Mouse (Mus musculus) liver, embryonic 15.5 days (tissue): ENCODE results near the gene Sdk2. TPM values are rescaled to one million over a fixed set of nuclear protein-coding genes. Genes with fewer than 3 reads are reported as not detected.

Experiments
- ATAC-seq: fragments of 200-750 bp; cut with Nextera tagmentation; 2 replicates; pipeline ENCODE4 v1.8.0; 2017; ENCODE audit warnings: moderate number of reproducible peaks, mild to moderate bottlenecking, moderate library complexity; ENCODE audit not compliant: insufficient read depth
- H3K27ac ChIP-seq: fragments of 300-500 bp; sonication (generic); replicated peaks from 2 replicates; pipeline ENCODE4 v1.5.1; 2015; ENCODE audit warnings: mild to moderate bottlenecking, inconsistent platforms
- H3K27me3 ChIP-seq: fragments of 300-500 bp; sonication (generic); 2 replicates; pipeline ENCODE4 v1.6.1; 2015; ENCODE audit warnings: mild to moderate bottlenecking, inconsistent platforms
- H3K36me3 ChIP-seq: fragments of 300-500 bp; sonication (generic); replicated peaks from 2 replicates; pipeline ENCODE4 v1.6.1; 2015; ENCODE audit warnings: moderate library complexity, mild to moderate bottlenecking, inconsistent platforms
- H3K4me1 ChIP-seq: fragments of 300-500 bp; sonication (generic); replicated peaks from 2 replicates; pipeline ENCODE4 v1.6.1; 2015; ENCODE audit warnings: inconsistent platforms
- H3K4me2 ChIP-seq: fragments of 300-500 bp; sonication (generic); 2 replicates; pipeline ENCODE4 v1.6.1; 2015; ENCODE audit warnings: moderate library complexity, mild to moderate bottlenecking, inconsistent platforms
- H3K4me3 ChIP-seq: fragments of 300-500 bp; sonication (generic); replicated peaks from 2 replicates; pipeline ENCODE4 v1.5.1; 2015; ENCODE audit warnings: mild to moderate bottlenecking, inconsistent platforms
- H3K9ac ChIP-seq: fragments of 300-500 bp; sonication (generic); 2 replicates; pipeline ENCODE4 v1.6.1; 2015; ENCODE audit warnings: moderate library complexity, mild to moderate bottlenecking, inconsistent platforms
- H3K9me3 ChIP-seq: fragments of 300-500 bp; sonication (generic); replicated peaks from 2 replicates; pipeline ENCODE4 v1.6.1; 2016; ENCODE audit warnings: inconsistent platforms
- WGBS: fragments of 180-500 bp; shearing (Covaris S2); methylation state at CpG from one replicate; pipeline ENCODE4 v1.1.7; 2015; ENCODE audit warnings: mixed read lengths; ENCODE audit not compliant: insufficient replicate concordance; 5-methylcytosine and 5-hydroxymethylcytosine counted together
- polyA plus RNA-seq: library from polyadenylated mRNA; unstranded; fragments of >200 nt; fragmentation: Nextera tagmentation; extraction: Ambion mirVana; gene quantifications from 2 replicates; pipeline ENCODE4 v1.2.1, GENCODE M21; 2015

Sdk2 gene
- polyA plus RNA-seq, 1 experiment from 2014 or later, result 0.20 TPM

DNA sequence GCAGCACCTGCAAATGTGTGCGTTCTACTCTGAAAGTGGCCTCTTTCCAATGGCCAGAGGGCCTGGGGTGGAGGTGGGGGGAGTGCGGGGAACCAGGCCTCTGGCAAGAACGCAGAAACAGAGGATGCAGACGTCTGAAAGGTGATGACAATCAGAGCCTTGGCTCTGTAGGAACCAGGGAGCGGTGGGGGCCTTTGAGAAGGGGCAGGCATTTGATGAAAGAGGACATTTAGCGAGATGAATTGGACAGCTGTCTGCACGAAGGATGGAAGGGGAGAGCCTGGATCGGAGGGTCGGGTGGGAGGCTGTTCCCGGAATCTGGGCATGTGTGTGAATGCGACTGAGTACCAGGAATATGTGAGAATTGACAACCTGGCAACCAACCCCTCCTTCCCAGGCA is 47.8 kb downstream of the Sdk2 start:
- ATAC-seq, result no peak
- no peaks in the 10 kb centered on the region for H3K36me3 ChIP-seq
- no peaks in the 10 kb centered on the region for H3K9me3 ChIP-seq
- H3K27me3 ChIP-seq, result no peaks in the 10 kb centered on the region
- no peak overlapping the region for H3K27ac ChIP-seq
- no peak overlapping the region for H3K4me3 ChIP-seq
- 56% methylated on average over 11 of the region's 11 CpGs for WGBS
- no peak overlapping the region for H3K9ac ChIP-seq
- no peak overlapping the region for H3K4me2 ChIP-seq
- H3K4me1 ChIP-seq, result no peaks in the 10 kb centered on the region

GRCm38 (mm10) chr11:114016889-114017392 is 49.9 kb downstream of the Sdk2 start:
- no peak overlapping the region for H3K9ac ChIP-seq
- no peaks in the 10 kb centered on the region for H3K36me3 ChIP-seq
- no peaks in the 10 kb centered on the region for H3K9me3 ChIP-seq
- ATAC-seq, result no peak
- H3K4me1 ChIP-seq, result no peaks in the 10 kb centered on the region
- H3K27ac ChIP-seq, result no peak overlapping the region
- H3K4me3 ChIP-seq, result no peak overlapping the region
- no peaks in the 10 kb centered on the region for H3K27me3 ChIP-seq
- WGBS, result 49% methylated on average over 14 of the region's 14 CpGs
- H3K4me2 ChIP-seq, result no peak overlapping the region

- no peak overlapping the region for H3K4me2 ChIP-seq
- WGBS, result 46% methylated on average over 15 of the region's 15 CpGs
- no peaks in the 10 kb centered on the region for H3K4me1 ChIP-seq
- ATAC-seq, result no peak
- no peak overlapping the region for H3K9ac ChIP-seq
- H3K9me3 ChIP-seq, result no peaks in the 10 kb centered on the region
- H3K27me3 ChIP-seq, result no peaks in the 10 kb centered on the region
- H3K4me3 ChIP-seq, result no peak overlapping the region
- no peak overlapping the region for H3K27ac ChIP-seq
- H3K36me3 ChIP-seq, result no peaks in the 10 kb centered on the region
Measured at GRCm38 (mm10) chr11:114016108-114016888, 50.5 kb downstream of the Sdk2 start.

- ATAC-seq, result no peak
- Histone ChIP-seq H3K36me3 (no peaks in the 10 kb centered on the region), H3K9ac (no peak overlapping the region), H3K4me3 (no peak overlapping the region), H3K27ac (no peak overlapping the region), H3K4me2 (no peak overlapping the region), H3K9me3 (no peaks in the 10 kb centered on the region), H3K27me3 (no peaks in the 10 kb centered on the region), H3K4me1 (no peaks in the 10 kb centered on the region)
- WGBS, result 53% methylated on average over 9 of the region's 9 CpGs
Measured at GRCm38 (mm10) chr11:114011523-114011922, 55.3 kb downstream of the Sdk2 start.

GRCm38 (mm10) chr11:114005879-114006278 is 61.0 kb downstream of the Sdk2 start:
- no peak for ATAC-seq
- H3K27ac ChIP-seq, result no peak overlapping the region
- H3K9ac ChIP-seq, result no peak overlapping the region
- H3K36me3 ChIP-seq, result no peaks in the 10 kb centered on the region
- H3K4me1 ChIP-seq, result no peaks in the 10 kb centered on the region
- no peak overlapping the region for H3K4me3 ChIP-seq
- no peaks in the 10 kb centered on the region for H3K9me3 ChIP-seq
- WGBS, result 59% methylated on average over 12 of the region's 12 CpGs
- H3K27me3 ChIP-seq, result no peaks in the 10 kb centered on the region
- H3K4me2 ChIP-seq, result no peak overlapping the region

GRCm38 (mm10) chr11:114004651-114005050 is 62.2 kb downstream of the Sdk2 start:
- Histone ChIP-seq H3K9me3 (no peaks in the 10 kb centered on the region), H3K9ac (no peak overlapping the region), H3K4me1 (no peaks in the 10 kb centered on the region), H3K4me3 (no peak overlapping the region), H3K4me2 (no peak overlapping the region), H3K36me3 (no peaks in the 10 kb centered on the region), H3K27me3 (no peaks in the 10 kb centered on the region), H3K27ac (no peak overlapping the region)
- ATAC-seq, result no peak
- 67% methylated on average over 7 of the region's 7 CpGs for WGBS

DNA sequence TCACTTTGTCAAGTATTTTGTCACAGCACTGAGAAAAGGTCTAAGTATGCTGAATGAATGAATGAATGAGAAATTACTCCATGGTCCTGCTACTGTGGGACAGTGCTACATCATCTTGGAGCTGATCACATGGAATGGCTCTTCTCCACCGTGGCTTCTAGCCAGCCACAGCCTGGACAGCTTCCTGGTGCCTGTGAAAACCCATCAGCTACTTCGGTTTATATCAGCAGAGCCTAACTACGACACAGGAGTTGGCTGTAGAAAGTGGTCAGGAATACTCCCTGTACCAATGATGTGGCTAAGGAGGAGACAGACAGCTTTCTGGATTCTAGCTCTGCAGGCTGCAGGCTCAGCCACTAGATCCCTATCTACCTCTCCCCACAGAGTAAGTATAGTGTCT is 63.7 kb downstream of the Sdk2 start:
- Histone ChIP-seq H3K4me2 (no peak overlapping the region), H3K36me3 (no peaks in the 10 kb centered on the region), H3K27ac (no peak overlapping the region), H3K4me3 (no peak overlapping the region), H3K9ac (no peak overlapping the region), H3K9me3 (no peaks in the 10 kb centered on the region), H3K27me3 (no peaks in the 10 kb centered on the region), H3K4me1 (no peaks in the 10 kb centered on the region)
- ATAC-seq, result no peak
- WGBS, result 49% methylated on average over 3 of the region's 3 CpGs

DNA sequence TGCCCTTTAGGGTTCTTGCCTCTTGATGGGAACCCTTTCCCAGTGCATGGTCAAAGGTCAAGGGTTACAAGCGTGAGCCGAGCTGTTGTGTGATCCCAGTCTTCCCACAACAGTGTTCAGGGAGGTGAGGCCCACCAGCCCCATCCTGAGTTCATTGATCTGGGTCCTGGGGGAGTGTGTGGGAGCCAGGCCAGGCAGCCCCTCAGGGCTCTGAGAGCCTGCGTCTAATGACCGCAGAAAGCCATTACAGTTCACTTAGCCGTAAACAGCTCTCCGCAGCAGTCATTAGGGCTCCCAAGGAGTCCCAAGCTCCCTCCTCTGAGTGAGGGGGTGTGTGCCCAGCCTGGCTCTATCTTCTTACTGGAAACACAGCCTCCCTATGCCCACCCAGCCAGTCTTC is 66.8 kb downstream of the Sdk2 start:
- Histone ChIP-seq H3K4me3 (no peak overlapping the region), H3K27ac (no peak overlapping the region), H3K9ac (no peak overlapping the region), H3K4me1 (no peaks in the 10 kb centered on the region), H3K4me2 (no peak overlapping the region), H3K36me3 (no peaks in the 10 kb centered on the region), H3K27me3 (no peaks in the 10 kb centered on the region), H3K9me3 (no peaks in the 10 kb centered on the region)
- WGBS, result 55% methylated on average over 6 of the region's 6 CpGs
- ATAC-seq, result no peak

- no peak overlapping the region for H3K4me3 ChIP-seq
- no peak overlapping the region for H3K27ac ChIP-seq
- no peak overlapping the region for H3K9ac ChIP-seq
- no peaks in the 10 kb centered on the region for H3K4me1 ChIP-seq
- H3K36me3 ChIP-seq, result no peaks in the 10 kb centered on the region
- no peak overlapping the region for H3K4me2 ChIP-seq
- WGBS, result 70% methylated on average over 3 of the region's 3 CpGs
- no peaks in the 10 kb centered on the region for H3K9me3 ChIP-seq
- ATAC-seq, result no peak
- no peaks in the 10 kb centered on the region for H3K27me3 ChIP-seq
Measured at GRCm38 (mm10) chr11:113998702-113999101, 68.1 kb downstream of the Sdk2 start.

GRCm38 (mm10) chr11:113993921-113994320 is 72.9 kb downstream of the Sdk2 start:
- Histone ChIP-seq H3K4me1 (no peaks in the 10 kb centered on the region), H3K36me3 (no peaks in the 10 kb centered on the region), H3K9me3 (no peaks in the 10 kb centered on the region), H3K9ac (no peak overlapping the region), H3K4me3 (no peak overlapping the region), H3K27me3 (no peaks in the 10 kb centered on the region), H3K4me2 (no peak overlapping the region), H3K27ac (no peak overlapping the region)
- WGBS, result 82% methylated on average over 6 of the region's 6 CpGs
- no peak for ATAC-seq

DNA sequence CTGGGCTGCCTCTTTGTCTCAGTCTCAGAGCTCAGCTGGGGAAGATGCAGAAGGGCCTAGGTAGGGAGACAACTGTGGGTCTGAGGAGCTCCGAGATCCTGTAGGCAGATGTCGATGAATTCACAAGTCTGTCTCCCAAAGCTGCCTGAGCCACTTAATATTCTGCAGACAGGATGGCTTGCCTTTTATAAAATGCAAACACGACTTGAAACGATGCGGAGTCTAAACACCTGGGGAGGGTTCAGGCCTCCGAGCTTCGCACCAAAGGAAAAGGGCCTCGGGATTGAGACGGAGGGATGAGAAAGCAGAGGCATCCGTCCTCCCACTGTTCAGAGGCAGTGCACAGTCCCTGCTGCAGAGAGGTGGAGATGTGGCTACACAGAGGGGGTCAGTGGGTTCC is 74.0 kb downstream of the Sdk2 start:
- Histone ChIP-seq H3K4me2 (no peak overlapping the region), H3K27ac (no peak overlapping the region), H3K9ac (no peak overlapping the region), H3K36me3 (no peaks in the 10 kb centered on the region), H3K9me3 (no peaks in the 10 kb centered on the region), H3K4me3 (no peak overlapping the region), H3K4me1 (no peaks in the 10 kb centered on the region), H3K27me3 (no peaks in the 10 kb centered on the region)
- ATAC-seq, result no peak
- 73% methylated on average over 10 of the region's 10 CpGs for WGBS

- no peak overlapping the region for H3K4me2 ChIP-seq
- no peaks in the 10 kb centered on the region for H3K4me1 ChIP-seq
- H3K9ac ChIP-seq, result no peak overlapping the region
- no peak overlapping the region for H3K27ac ChIP-seq
- ATAC-seq, result no peak
- H3K36me3 ChIP-seq, result no peaks in the 10 kb centered on the region
- H3K27me3 ChIP-seq, result no peaks in the 10 kb centered on the region
- no peaks in the 10 kb centered on the region for H3K9me3 ChIP-seq
- 64% methylated on average over 8 of the region's 8 CpGs for WGBS
- no peak overlapping the region for H3K4me3 ChIP-seq
Measured at GRCm38 (mm10) chr11:113991886-113992285, 75.0 kb downstream of the Sdk2 start.
